Mouse (Mus musculus) spleen, adult 2 months (tissue): ENCODE data around the gene Pard3. TPM values are rescaled to one million over a fixed set of nuclear protein-coding genes. Genes with fewer than 3 reads are reported as not detected.

Experiments used
- DNase-seq, 2 experiments: peaks; one replicate each; pipeline versions ENCODE4 v3.0.0 to v3.0.0-alpha.2; 2012 to 2021; ENCODE audit warnings: low spot score in 2 of 2, low read depth in 1 of 2
- H3K27ac ChIP-seq: fragments of 200-500 bp; 2 replicates; pipeline ENCODE4 v1.5.1; 2012; ENCODE audit warnings: low read length, inconsistent platforms; ENCODE audit not compliant: insufficient read depth
- H3K27me3 ChIP-seq: fragments of 200-500 bp; 2 replicates; pipeline ENCODE4 v1.6.1; 2012; ENCODE audit warnings: mild to moderate bottlenecking, moderate library complexity, low read length, inconsistent platforms; ENCODE audit not compliant: control insufficient read depth, insufficient read depth
- H3K36me3 ChIP-seq: fragments of 200-500 bp; 2 replicates; pipeline ENCODE4 v1.6.1; 2012; ENCODE audit warnings: mild to moderate bottlenecking, low read length, inconsistent platforms; ENCODE audit not compliant: control insufficient read depth, insufficient read depth
- H3K4me1 ChIP-seq: fragments of 200-500 bp; 2 replicates; pipeline ENCODE4 v1.6.1; 2011; ENCODE audit warnings: inconsistent platforms; ENCODE audit not compliant: control insufficient read depth, insufficient read depth, insufficient read length
- H3K4me3 ChIP-seq: fragments of 200-500 bp; 2 replicates; pipeline ENCODE4 v1.5.1; 2011; ENCODE audit warnings: mild to moderate bottlenecking, inconsistent platforms; ENCODE audit not compliant: insufficient read depth, insufficient read length; ENCODE audit errors: extremely low read depth
- CTCF ChIP-seq: fragments of 200-500 bp; IDR thresholded peaks from 2 replicates; pipeline ENCODE4 v1.5.1; 2011; ENCODE audit warnings: mild to moderate bottlenecking, inconsistent platforms; ENCODE audit not compliant: insufficient read depth, insufficient read length, insufficient replicate concordance; ENCODE audit errors: extremely low read depth
- POLR2A ChIP-seq: fragments of 200-500 bp; IDR thresholded peaks from 2 replicates; pipeline ENCODE4 v1.6.1; 2011; ENCODE audit warnings: low read depth, low read length, inconsistent platforms
- WGBS: fragments of 180-500 bp; shearing (Covaris S2); methylation state at CpG from one replicate; pipeline ENCODE4 v1.1.7; 2018; 5-methylcytosine and 5-hydroxymethylcytosine counted together
- polyA plus RNA-seq: library from polyadenylated mRNA; depleted of rRNA; stranded (reverse); fragments of >200 nt; gene quantifications from 2 replicates; pipeline ENCODE4 v1.2.3, GENCODE M21; 2012

The Pard3 gene
- polyA plus RNA-seq, 1 experiment: 3.8 TPM

DNA sequence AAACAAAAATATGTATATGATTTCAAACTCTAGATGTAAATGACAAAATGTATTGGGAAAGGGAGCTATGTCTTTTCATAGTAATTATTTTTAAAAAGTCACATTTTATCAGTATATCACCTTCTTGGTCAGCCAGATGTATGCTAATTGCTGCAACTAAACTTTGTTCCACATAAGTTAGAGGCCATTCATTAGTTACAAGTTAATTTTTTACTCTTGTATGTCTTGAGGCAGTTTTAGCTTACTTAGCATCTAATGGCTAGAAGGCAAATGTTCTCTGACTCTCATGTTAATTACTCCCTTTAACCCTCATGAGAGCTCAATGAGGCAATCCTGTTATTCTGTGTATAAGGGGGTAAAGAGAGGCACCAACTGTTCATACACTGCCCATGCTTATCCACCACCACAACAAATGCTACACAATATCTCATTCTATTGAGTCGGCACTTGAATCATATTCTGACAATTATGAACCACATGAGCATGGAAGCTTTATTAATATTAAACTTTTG, 282.3 kb downstream of the Pard3 start:
- TF ChIP-seq CTCF (no peak), POLR2A (no peak)
- no peaks in the 10 kb centered on the region for H3K36me3 ChIP-seq

DNA sequence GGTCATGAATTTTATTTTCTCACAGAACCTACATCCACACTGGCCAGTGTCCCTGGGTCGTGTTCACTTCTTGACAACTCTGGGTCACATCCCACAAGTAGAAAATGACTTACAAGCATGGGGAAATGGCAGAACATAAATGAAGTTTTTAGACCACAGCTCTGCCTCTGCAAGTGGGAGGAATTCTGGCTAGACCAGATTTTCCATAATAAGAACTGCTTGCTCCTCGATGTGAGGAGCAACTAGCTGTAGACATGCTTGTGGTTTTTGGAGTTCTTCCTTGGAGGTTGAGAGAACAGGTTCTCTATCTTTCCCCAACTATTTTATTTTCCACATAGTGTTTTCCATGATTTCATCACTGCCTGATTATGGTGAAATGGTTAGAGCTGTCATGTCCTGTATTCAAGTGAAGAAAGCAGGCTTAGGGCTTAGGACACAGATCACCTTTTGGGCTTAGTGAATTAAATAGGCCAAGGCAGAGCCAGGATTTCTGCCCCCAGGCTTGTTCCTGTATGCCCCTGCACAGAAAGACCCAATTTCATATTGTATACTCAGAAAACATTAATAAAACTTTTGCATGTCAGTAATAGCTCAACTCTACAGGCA, 284.3 kb downstream of the Pard3 start:
- Histone ChIP-seq H3K4me1 (no peaks in the 10 kb centered on the region; the same call in 1 of the 2 replicates), H3K36me3 (no peaks in the 10 kb centered on the region), H3K27me3 (no peaks in the 10 kb centered on the region), H3K4me3 (no peak overlapping the region), H3K27ac (no peak overlapping the region)
- TF ChIP-seq POLR2A (no peak), CTCF (no peak)
- DNase-seq: no peak
- 76% methylated on average over 2 of the region's 2 CpGs for WGBS

More for the DNA sequence above, 282.3 kb downstream of the Pard3 start:
- no peaks in the 10 kb centered on the region for H3K4me1 ChIP-seq
- H3K27ac ChIP-seq: no peak overlapping the region
- no peak overlapping the region for H3K4me3 ChIP-seq
- no peaks in the 10 kb centered on the region for H3K27me3 ChIP-seq
- 86% methylated on average over 1 of the region's 1 CpGs for WGBS
- DNase-seq: no peak

DNA sequence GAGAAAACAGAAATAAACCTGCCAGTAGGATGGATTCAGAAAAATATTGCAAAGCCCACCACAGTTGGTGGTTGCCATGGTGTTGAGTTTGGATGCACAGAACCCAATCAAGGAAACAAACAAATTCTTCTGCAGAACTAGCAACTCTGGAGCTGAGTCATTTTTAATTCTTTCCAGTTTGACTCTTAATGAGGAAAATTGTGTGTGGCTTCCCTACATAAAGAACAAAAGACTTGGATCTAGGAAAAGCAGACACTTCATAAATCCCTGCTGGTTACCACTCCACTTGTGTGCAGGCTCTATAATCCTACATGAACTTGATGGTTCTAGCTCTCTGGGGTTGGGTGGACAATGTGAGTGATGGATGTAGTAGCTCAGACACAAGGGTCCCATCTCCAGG, 298.1 kb downstream of the Pard3 start:
- no peaks in the 10 kb centered on the region for H3K4me1 ChIP-seq
- no peak for TF ChIP-seq CTCF
- no peak for TF ChIP-seq POLR2A
- DNase-seq: no peak
- H3K27me3 ChIP-seq: no peaks in the 10 kb centered on the region
- H3K4me3 ChIP-seq: no peak overlapping the region
- no peak overlapping the region for H3K27ac ChIP-seq
- no peaks in the 10 kb centered on the region for H3K36me3 ChIP-seq

DNA sequence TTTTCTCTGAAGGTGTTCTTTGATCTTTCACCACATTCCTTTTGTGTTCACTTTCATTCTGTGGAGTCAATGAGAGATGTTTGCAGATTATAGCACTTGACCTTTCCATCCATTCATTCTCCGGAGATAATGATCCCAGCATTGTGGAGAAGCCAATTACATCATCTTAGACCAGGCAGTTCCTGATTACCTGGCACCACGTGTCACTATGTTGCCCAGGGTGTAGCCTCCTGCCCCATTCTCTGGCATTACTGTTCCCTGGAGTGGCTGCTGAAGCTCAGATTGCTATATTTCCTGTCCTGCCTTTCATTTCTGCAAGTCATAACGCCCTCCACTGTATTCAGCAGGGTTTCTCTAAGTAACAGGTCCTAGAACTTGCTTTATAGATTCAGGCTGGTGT, 304.7 kb downstream of the Pard3 start:
- DNase-seq: no peak
- no peak overlapping the region for H3K4me3 ChIP-seq
- WGBS: 59% methylated on average over 3 of the region's 3 CpGs
- no peaks in the 10 kb centered on the region for H3K27me3 ChIP-seq
- H3K4me1 ChIP-seq: no peaks in the 10 kb centered on the region
- H3K36me3 ChIP-seq: no peaks in the 10 kb centered on the region
- TF ChIP-seq CTCF: no peak
- no peak for TF ChIP-seq POLR2A
- no peak overlapping the region for H3K27ac ChIP-seq

DNA sequence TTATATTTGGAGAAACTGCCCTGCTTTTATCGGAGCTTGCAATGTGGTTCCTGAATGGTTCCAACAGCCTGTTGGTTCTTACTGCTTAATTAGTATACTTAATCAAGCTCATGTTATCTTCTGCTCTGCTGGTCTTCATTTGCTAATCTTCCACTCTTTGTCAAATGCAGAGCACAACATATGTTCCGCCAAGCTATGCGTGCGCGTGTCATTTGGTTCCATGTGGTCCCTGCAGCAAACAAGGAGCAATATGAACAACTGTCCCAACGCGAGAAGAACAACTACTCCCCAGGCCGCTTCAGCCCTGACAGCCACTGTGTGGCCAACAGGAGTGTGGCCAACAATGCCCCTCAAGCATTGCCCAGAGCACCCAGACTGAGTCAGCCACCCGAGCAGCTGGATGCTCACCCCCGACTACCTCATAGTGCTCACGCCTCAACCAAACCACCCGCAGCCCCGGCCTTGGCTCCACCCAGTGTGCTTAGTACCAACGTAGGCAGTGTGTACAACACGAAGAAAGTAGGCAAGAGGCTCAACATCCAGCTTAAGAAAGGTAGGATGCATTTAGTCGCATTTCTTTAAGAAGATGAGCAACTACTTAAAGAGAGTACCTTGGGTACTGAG, 307.7 kb downstream of the Pard3 start:
- TF ChIP-seq CTCF: no peak
- no peak for TF ChIP-seq POLR2A
- 97% methylated on average over 16 of the region's 16 CpGs for whole genome bisulfite sequencing
- no peak for DNase-seq
- Histone ChIP-seq H3K36me3 (no peaks in the 10 kb centered on the region), H3K4me1 (no peaks in the 10 kb centered on the region), H3K4me3 (no peak overlapping the region), H3K27me3 (no peaks in the 10 kb centered on the region), H3K27ac (no peak overlapping the region)

DNA sequence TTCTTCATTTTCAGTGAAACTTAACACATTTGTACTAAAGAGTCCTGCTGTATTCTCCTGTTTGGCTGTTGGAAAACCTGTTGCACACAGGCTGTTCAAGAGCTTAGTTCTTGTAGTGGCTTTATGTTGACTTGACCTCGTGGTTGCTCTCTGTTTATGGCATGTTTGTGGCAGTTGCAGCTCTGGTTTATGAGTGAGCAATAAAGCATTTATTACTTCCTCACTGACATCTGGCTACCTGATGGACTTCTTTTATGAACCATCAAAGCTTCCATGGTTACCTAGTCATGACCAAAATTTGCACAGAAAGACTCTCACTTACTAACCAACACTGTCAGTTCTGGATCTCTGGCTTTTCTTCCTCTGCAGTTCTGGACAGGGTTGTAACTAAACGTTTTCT, 314.1 kb downstream of the Pard3 start:
- Histone ChIP-seq H3K27ac (no peak overlapping the region), H3K4me1 (no peaks in the 10 kb centered on the region), H3K27me3 (no peaks in the 10 kb centered on the region), H3K4me3 (no peak overlapping the region), H3K36me3 (no peaks in the 10 kb centered on the region)
- DNase-seq: no peak
- no peak for TF ChIP-seq POLR2A
- no peak for TF ChIP-seq CTCF
- 28% methylated on average over 2 of the region's 2 CpGs for WGBS
